Mouse (Mus musculus) liver, embryonic 12.5 days (tissue): ENCODE data around the gene Gm38394. TPM values are rescaled to one million over a fixed set of nuclear protein-coding genes. Genes with fewer than 3 reads are reported as not detected.
"Not testable (repeated sequence)": the region's sequence is repeated elsewhere in the genome, so short reads cannot be mapped to it uniquely, and the experiment has no call there.

ENCODE experiments used
- ATAC-seq: fragments of 200-750 bp; cut with Nextera tagmentation; 2 replicates; pipeline ENCODE4 v1.8.0; 2017; ENCODE audit warnings: moderate number of reproducible peaks, mild to moderate bottlenecking, moderate library complexity
- H3K27ac ChIP-seq: fragments of 300-500 bp; sonication (generic); 2 replicates; pipeline ENCODE4 v1.5.1; 2016; ENCODE audit warnings: mild to moderate bottlenecking
- H3K27me3 ChIP-seq: fragments of 300-500 bp; sonication (generic); replicated peaks from 2 replicates; pipeline ENCODE4 v1.6.1; 2016; ENCODE audit warnings: mild to moderate bottlenecking, moderate library complexity
- H3K36me3 ChIP-seq: fragments of 300-500 bp; sonication (generic); 2 replicates; pipeline ENCODE4 v1.6.1; 2016; ENCODE audit warnings: mild to moderate bottlenecking, moderate library complexity
- H3K4me1 ChIP-seq: fragments of 300-500 bp; sonication (generic); 2 replicates; pipeline ENCODE4 v1.6.1; 2016
- H3K4me2 ChIP-seq: fragments of 300-500 bp; sonication (generic); 2 replicates; pipeline ENCODE4 v1.6.1; 2016; ENCODE audit warnings: mild to moderate bottlenecking, moderate library complexity
- H3K4me3 ChIP-seq: fragments of 300-500 bp; sonication (generic); 2 replicates; pipeline ENCODE4 v1.5.1; 2016; ENCODE audit warnings: mild to moderate bottlenecking, moderate library complexity
- H3K9ac ChIP-seq: fragments of 300-500 bp; sonication (generic); 2 replicates; pipeline ENCODE4 v1.6.1; 2016; ENCODE audit warnings: mild to moderate bottlenecking, moderate library complexity
- H3K9me3 ChIP-seq: fragments of 300-500 bp; sonication (generic); replicated peaks from 2 replicates; pipeline ENCODE4 v1.6.1; 2016; ENCODE audit warnings: mild to moderate bottlenecking, moderate library complexity
- WGBS: fragments of 180-500 bp; shearing (Covaris S2); methylation state at CpG from one replicate; pipeline ENCODE4 v1.1.7; 2016; ENCODE audit not compliant: insufficient replicate concordance; 5-methylcytosine and 5-hydroxymethylcytosine counted together
- polyA plus RNA-seq: library from polyadenylated mRNA; unstranded; fragments of >200 nt; fragmentation: Nextera tagmentation; extraction: Ambion mirVana; gene quantifications from 2 replicates; pipeline ENCODE4 v1.2.1, GENCODE M21; 2016

Gm38394 gene
- polyA plus RNA-seq, result 2.0 and 2.2 TPM in 2 replicates

DNA sequence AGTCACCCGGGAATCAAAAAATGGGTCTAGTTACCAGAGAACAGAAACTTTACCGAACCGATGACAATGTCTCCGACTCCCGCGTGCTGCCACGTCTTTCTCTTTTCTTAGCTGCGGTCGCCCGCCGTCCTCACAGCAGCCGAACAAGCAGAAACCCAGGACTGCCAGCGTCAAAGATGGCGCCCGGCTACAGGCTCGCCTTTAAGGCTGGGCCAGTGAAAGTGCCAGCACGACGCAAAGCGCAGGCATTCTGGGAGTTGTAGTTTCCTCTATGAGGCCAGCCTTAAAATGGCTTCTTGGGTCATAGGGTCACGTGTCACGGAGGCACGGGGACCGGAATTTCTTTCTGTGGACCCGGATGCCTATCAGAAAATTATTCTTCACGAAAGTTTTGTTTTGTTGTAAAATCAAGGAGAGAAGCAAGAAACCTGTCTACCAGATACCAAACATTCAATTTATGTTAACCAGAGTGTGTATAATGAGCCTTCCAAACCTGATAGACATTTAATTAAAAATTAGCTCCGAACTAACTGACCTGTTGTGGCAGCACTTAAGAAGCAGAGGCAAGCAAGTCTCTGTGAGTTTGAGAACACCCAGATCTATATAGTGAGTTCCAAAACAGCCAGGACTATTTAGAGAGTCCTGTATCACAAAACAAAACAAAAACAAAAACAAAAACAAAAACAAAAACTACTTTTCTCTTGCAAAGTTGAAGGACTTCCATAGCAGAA lies at the start of gene Gm38394:
Gene Gm38394, minus strand, starts transcription at position 116 of the 731 bp plus-strand sequence.
- ATAC-seq, result peak; percentile 99
- Histone ChIP-seq H3K4me3 (peak within 1 kb of the TSS; percentile 91), H3K36me3 (peaks cover 34% of the 10 kb centered on the region), H3K27me3 (no peaks in the 10 kb centered on the region), H3K9ac (peak within 1 kb of the TSS; percentile 93), H3K27ac (peak within 1 kb of the TSS; percentile 88), H3K4me2 (peak within 1 kb of the TSS; percentile 94), H3K4me1 (peaks cover 44% of the 10 kb centered on the region), H3K9me3 (no peaks in the 10 kb centered on the region)
- 3% methylated on average over 26 of the region's 26 CpGs for WGBS

DNA sequence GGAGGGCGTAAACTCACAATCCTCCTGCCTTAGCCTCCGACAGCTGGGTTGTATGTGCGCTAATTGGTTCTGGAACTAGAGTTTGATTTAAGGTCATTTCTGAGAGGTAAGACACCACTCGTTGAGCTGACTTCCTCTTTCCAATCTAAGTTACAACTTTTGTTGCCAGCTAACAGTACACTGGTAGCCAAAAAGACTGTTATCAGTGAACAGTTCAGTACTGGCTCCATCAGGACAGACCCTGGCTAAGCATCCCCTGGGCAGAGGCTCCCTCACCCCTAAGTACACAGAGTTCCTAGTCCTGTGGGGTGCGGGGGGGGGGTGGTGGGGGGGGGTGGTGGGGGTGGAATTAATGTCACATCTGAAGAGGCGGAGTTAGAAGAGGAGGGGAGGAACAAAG lies 49.8 kb upstream of the Gm38394 start:
- Histone ChIP-seq H3K4me1 (peaks cover 20% of the 10 kb centered on the region), H3K9me3 (no peaks in the 10 kb centered on the region), H3K4me3 (no peak overlapping the region), H3K36me3 (peaks cover 100% of the 10 kb centered on the region), H3K9ac (no peak overlapping the region), H3K27ac (no peak overlapping the region), H3K27me3 (no peaks in the 10 kb centered on the region), H3K4me2 (no peak overlapping the region)
- WGBS, result 70% methylated on average over 5 of the region's 6 CpGs
- ATAC-seq, result no peak

DNA sequence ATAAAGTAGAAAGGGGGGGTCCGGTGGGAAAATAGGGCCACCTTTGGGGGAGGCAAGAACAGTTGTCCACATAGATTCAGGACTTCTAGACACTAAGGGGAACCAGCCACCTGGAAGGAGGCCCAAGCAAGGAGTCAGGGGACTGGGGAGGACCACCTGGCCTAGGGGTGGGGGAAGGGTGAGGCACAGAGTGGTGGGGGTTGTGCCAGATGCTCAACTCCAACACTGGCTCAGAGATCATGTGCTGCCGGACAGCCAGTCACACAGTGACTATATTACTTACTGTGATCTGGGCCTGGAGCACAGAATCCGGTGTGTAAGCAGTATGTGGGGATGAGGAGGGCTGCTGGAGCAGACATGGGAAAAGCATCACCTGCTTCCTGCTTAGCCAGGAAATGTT lies 48.2 kb upstream of the Gm38394 start:
- H3K36me3 ChIP-seq, result peaks cover 100% of the 10 kb centered on the region
- no peak overlapping the region for H3K4me2 ChIP-seq
- no peak overlapping the region for H3K27ac ChIP-seq
- no peaks in the 10 kb centered on the region for H3K9me3 ChIP-seq
- WGBS, result 85% methylated on average over 3 of the region's 3 CpGs
- peaks cover 20% of the 10 kb centered on the region for H3K4me1 ChIP-seq
- H3K9ac ChIP-seq, result no peak overlapping the region
- ATAC-seq, result no peak
- no peak overlapping the region for H3K4me3 ChIP-seq
- no peaks in the 10 kb centered on the region for H3K27me3 ChIP-seq

DNA sequence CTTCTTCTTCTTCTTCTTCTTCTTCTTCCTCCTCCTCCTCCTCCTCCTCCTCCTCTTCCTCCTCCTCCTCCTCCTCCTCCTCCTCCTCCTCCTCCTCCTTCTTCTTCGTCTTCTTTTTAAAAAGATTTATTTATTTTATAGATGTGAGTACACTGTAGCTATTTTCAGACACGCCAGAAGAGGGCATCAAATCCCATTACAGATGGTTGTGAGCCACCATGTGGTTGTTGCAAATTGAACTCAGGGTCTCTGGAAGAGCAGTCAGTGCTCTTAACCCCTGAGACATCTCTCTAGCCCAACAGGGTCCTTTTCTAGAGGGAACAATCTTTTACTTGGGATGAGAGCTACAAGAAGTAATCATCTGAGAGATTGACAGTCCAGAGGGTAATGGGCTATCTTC lies 40.7 kb upstream of the Gm38394 start:
- H3K36me3 ChIP-seq, result peaks cover 61% of the 10 kb centered on the region
- not testable (repeated sequence) for H3K4me3 ChIP-seq, H3K27ac ChIP-seq, H3K9ac ChIP-seq, H3K27me3 ChIP-seq, ATAC-seq, H3K9me3 ChIP-seq, H3K4me1 ChIP-seq, H3K4me2 ChIP-seq
- 5% methylated on average over 1 of the region's 2 CpGs for WGBS

DNA sequence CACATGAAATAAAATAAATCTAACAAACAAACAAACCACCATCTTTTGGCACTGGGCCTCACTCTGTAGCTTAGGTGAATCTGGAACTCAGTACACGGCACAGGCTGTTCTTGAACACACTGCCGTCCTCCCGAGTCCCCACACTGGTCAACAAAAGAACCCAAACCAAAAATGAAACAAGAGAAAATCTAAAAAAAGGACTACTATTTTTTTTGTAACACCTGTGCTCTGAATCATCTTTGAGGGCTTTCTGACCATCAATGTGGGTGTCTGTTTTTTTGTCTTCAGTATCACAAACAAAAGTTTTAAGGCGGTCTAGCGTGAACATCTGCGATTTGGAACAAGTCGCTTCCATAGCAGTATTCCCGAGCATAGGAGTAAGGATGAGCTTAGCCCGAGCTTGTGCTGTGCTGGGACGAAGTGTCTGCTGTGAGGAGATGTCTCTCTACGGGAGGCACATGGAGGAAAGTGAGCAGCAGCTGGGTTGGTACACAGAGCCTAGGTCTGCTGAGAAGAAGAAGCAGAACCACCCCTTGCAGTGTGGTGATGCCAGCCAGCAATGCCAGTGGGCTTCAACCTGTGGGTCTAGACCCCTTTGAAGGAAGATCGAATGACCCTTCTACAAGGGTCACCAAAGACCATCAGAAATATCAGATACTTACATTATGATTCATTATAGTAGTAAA lies 37.0 kb upstream of the Gm38394 start:
- peaks cover 25% of the 10 kb centered on the region for H3K4me1 ChIP-seq
- no peaks in the 10 kb centered on the region for H3K27me3 ChIP-seq
- WGBS, result 89% methylated on average over 12 of the region's 12 CpGs
- no peak overlapping the region for H3K27ac ChIP-seq
- H3K9me3 ChIP-seq, result no peaks in the 10 kb centered on the region
- no peak for ATAC-seq
- H3K4me2 ChIP-seq, result no peak overlapping the region
- H3K36me3 ChIP-seq, result peaks cover 24% of the 10 kb centered on the region
- no peak overlapping the region for H3K9ac ChIP-seq
- H3K4me3 ChIP-seq, result no peak overlapping the region

DNA sequence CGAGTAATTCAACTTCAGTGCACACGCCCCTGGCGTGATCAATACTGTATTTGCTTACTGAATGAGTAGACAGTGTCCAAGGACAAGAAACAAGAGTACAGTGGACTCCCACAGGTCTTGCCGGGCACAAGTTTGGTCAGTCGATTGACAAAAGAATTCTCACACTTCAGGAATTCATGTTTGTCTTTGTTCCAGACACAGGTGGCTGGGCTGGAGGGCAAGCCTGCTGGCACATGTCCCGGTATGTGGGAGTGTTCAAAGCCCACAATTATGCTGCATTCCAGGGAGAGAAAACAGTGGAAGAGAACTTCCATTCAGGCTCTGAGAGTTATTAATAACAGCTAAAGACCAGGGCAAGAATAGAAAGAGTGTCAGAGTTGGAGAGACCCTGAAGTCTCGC lies 34.8 kb upstream of the Gm38394 start:
- no peak overlapping the region for H3K9ac ChIP-seq
- no peaks in the 10 kb centered on the region for H3K27me3 ChIP-seq
- ATAC-seq, result no peak
- no peak overlapping the region for H3K4me3 ChIP-seq
- peaks cover 25% of the 10 kb centered on the region for H3K4me1 ChIP-seq
- no peaks in the 10 kb centered on the region for H3K9me3 ChIP-seq
- H3K4me2 ChIP-seq, result no peak overlapping the region
- 68% methylated on average over 7 of the region's 7 CpGs for WGBS
- peak overlapping the region; percentile 43; the same call in 1 of the 2 replicates for H3K27ac ChIP-seq
- peaks cover 11% of the 10 kb centered on the region for H3K36me3 ChIP-seq

DNA sequence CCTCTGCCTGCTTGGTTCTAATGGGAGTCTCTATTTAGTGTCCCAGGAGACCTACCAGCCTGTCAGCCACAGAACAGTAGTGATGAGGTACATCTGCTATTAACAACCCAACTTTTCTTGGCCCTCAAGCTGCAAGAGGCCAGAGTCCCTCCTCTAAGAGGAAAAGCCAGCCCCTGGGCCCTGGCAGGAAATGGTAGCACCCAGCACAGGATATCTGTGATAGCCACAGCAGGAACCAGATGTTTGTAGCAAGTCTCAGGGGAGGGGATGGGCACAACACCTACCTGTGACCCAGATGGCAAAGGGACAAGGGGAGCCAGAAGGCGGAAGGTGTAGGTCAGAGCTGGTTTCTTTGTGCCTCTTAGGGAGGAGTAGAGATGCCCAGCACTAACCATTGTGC lies 33.8 kb upstream of the Gm38394 start:
- no peak overlapping the region; the same call in 1 of the 2 replicates for H3K9ac ChIP-seq
- H3K4me2 ChIP-seq, result no peak overlapping the region
- peaks cover 25% of the 10 kb centered on the region for H3K4me1 ChIP-seq
- H3K9me3 ChIP-seq, result no peaks in the 10 kb centered on the region
- 68% methylated on average over 1 of the region's 1 CpGs for WGBS
- no peak overlapping the region for H3K4me3 ChIP-seq
- ATAC-seq, result peak; percentile 38; the same call in 1 of the 2 replicates
- no peaks in the 10 kb centered on the region for H3K27me3 ChIP-seq
- peak overlapping the region; percentile 7 for H3K27ac ChIP-seq
- H3K36me3 ChIP-seq, result peaks cover under 1% of the 10 kb centered on the region; the same call in 1 of the 2 replicates

DNA sequence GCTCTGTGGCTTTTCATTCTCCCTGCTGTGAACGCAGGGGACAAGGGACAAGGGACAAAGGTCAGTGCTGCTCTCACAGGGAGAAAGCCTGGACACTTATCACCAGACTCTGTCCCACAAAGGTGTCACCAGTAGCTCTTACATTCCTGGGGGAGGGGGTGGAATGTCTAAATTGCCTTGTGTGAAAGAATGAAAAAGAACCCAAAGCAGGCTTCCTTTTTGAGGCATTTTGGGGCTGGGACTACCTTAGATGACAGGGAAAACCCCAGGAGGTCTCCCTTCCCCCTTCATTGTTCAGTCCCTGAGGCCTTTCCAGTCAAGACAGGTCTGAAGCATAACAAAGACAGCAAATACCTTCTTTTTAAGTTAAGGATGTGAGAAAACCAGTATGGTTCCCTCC lies 33.2 kb upstream of the Gm38394 start:
- H3K4me2 ChIP-seq, result no peak overlapping the region
- H3K9ac ChIP-seq, result no peak overlapping the region; the same call in 1 of the 2 replicates
- H3K27me3 ChIP-seq, result no peaks in the 10 kb centered on the region
- 34% methylated on average over 1 of the region's 1 CpGs for WGBS
- ATAC-seq, result no peak
- peaks cover 25% of the 10 kb centered on the region for H3K4me1 ChIP-seq
- no peaks in the 10 kb centered on the region for H3K36me3 ChIP-seq
- H3K4me3 ChIP-seq, result no peak overlapping the region
- peak overlapping the region; percentile 7; the same call in 1 of the 2 replicates for H3K27ac ChIP-seq
- H3K9me3 ChIP-seq, result no peaks in the 10 kb centered on the region

DNA sequence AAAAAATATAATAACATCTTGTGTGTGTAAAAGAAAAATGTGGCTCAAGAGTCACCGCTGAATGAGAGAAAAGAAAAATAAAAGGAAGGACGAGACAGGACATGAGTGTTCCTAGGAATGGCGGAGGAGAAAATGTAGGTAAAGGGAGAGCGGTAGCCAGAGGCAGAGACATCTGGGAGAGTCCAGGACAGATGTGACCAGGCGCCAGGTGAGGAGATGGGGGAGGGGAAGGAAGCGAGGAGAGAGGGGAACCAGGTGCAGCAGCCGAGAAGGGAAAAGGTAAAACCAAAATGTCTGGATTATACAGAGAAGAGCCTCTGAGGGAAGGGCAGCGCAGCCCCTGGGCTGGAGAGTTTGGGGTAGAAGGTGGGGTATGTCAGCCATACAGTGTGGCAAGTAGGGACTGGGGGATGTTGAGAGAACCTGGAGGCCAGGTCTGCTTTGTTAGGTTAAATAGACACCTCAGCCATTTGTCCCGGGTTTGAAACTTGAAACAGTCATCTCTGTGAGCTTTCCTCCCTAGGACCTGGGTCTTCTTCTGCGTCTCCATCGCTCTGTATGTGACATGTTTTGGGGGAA lies 32.5 kb upstream of the Gm38394 start:
- no peak for ATAC-seq
- 66% methylated on average over 11 of the region's 11 CpGs for WGBS
- peaks cover 25% of the 10 kb centered on the region for H3K4me1 ChIP-seq
- no peak overlapping the region for H3K4me3 ChIP-seq
- no peaks in the 10 kb centered on the region for H3K9me3 ChIP-seq
- H3K27me3 ChIP-seq, result no peaks in the 10 kb centered on the region
- H3K9ac ChIP-seq, result no peak overlapping the region
- no peak overlapping the region for H3K27ac ChIP-seq
- H3K36me3 ChIP-seq, result no peaks in the 10 kb centered on the region
- no peak overlapping the region for H3K4me2 ChIP-seq

DNA sequence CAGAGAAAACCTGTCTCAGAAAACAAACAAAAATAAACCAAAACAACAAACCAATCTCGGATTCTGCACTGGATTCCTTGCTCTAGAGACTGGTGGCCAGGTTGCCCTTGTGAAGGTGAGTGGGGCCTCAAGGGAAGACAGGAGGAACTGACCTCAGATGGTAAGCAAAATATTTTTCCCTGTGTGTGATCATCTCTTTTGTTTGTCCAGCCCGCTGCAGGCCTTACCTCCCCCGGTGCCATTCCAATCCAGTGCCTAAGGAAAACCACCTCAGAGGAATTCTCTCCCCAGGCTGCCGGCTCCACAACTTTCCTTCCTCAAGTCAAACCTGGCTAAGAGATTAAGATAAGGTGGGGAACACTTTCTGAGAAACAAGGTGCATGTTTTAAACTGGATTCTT lies 31.1 kb upstream of the Gm38394 start:
- H3K4me1 ChIP-seq, result peaks cover 25% of the 10 kb centered on the region
- no peak overlapping the region for H3K9ac ChIP-seq
- no peaks in the 10 kb centered on the region for H3K36me3 ChIP-seq
- no peak overlapping the region for H3K4me2 ChIP-seq
- no peaks in the 10 kb centered on the region for H3K27me3 ChIP-seq
- H3K4me3 ChIP-seq, result no peak overlapping the region
- H3K9me3 ChIP-seq, result no peaks in the 10 kb centered on the region
- no peak for ATAC-seq
- WGBS, result 47% methylated on average over 4 of the region's 4 CpGs
- no peak overlapping the region for H3K27ac ChIP-seq

DNA sequence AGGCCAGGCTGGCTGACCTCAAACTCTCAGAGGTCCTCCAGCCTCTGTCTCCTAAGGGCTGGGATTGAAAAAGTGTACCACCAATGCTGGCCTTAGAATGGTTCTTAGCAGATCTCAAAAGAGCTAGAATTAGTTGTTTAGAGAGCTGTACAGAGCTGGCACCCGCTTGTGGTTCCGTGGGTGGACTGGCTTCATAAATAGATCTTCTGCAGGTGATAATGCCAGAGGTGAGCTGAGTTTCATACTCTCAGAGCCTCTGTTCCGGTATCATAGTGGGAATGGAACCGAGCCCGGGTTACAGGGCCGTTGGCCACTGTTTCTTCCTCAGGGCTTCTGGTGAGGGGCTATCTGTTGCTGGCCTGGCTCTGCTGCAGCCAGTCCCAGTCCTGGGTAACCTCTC lies 29.9 kb upstream of the Gm38394 start:
- Histone ChIP-seq H3K27ac (no peak overlapping the region), H3K4me2 (no peak overlapping the region), H3K9me3 (no peaks in the 10 kb centered on the region), H3K27me3 (no peaks in the 10 kb centered on the region), H3K9ac (no peak overlapping the region), H3K4me1 (peaks cover 19% of the 10 kb centered on the region), H3K4me3 (no peak overlapping the region), H3K36me3 (no peaks in the 10 kb centered on the region)
- 84% methylated on average over 6 of the region's 6 CpGs for WGBS
- no peak for ATAC-seq

DNA sequence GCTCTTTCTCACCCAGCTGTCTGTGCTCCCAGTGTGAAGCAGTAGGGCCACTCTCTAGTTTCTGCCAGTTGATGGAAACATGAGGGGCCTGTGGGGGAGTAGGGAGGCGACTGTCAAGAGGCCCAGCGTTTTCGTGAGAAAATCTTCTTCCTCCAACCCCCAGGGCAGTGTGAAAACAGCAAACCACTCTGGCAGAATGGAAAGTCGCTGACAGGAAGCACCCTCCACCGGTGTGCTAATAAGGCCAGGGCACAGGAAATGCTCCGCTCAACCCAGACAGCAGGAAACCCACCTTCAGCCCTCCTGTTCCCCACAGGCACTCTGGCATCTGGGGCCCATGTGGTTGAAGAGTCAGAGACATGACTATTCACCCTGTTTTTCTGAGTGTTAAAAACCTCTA lies 28.8 kb upstream of the Gm38394 start, which contains the start of gene Lax1:
Gene Lax1, minus strand, starts transcription at position 212 of the 400 bp plus-strand sequence.
- ATAC-seq, result no peak
- 13% methylated on average over 6 of the region's 6 CpGs for WGBS
- H3K9ac ChIP-seq, result no peak within 1 kb of the TSS

More for the DNA sequence above, 28.8 kb upstream of the Gm38394 start, which contains the start of gene Lax1:
- H3K27me3 ChIP-seq, result no peaks in the 10 kb centered on the region
- H3K9me3 ChIP-seq, result no peaks in the 10 kb centered on the region
- no peaks in the 10 kb centered on the region for H3K36me3 ChIP-seq
- H3K4me1 ChIP-seq, result peaks cover 8% of the 10 kb centered on the region
- H3K4me3 ChIP-seq, result no peak within 1 kb of the TSS
- no peak within 1 kb of the TSS for H3K27ac ChIP-seq
- no peak within 1 kb of the TSS for H3K4me2 ChIP-seq
